Mouse (Mus musculus): ENCODE data around the gene Mymk. TPM values are rescaled to one million over a fixed set of nuclear protein-coding genes. Genes with fewer than 3 reads are reported as not detected.

Gene Mymk
- polyA plus RNA-seq, 1 experiment from 2014 or later = 0.17 TPM

DNA sequence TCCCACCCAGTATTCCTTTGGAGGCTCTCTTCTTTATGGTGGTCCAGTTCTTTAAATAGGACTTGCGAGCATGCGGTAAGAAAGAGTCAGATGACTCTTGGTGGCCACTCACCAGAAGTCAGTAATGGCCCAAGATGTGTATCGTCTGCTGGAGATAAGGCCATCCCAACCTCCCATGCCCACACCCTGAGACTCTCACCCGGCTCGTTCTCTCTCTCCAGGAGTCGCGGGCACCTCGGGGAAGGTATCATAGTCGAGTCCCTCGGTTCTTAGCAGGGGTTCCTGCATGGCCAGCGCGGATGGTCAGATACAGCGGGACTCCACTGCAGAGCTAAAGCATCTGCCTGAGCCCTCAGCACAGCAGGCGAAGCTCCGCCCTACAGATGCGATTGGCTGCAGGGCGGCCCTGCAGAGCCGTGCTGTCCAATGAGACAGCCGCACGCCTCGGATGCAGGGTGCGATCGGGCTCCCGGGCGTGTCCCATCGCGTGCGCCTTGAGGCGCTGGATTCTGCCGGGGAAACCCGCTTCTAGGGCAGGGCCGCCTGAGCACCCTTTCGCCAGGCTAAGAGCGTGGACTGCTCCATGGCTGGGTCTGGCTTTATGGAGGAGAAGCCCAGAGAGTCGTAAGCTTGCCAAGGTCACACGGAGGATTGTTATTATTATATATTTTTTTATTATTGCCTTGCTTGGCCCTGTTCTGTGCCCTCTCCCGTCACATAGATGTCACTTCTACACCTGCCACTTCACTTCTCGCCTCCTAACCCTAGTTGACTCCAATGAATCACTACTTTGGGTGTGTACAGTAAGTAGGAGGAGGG, 44.2 kb downstream of the Mymk start, which contains the start of gene Slc2a6:
Slc2a6 (minus strand) TSS at position 381 of the 819 bp plus-strand sequence.
- peak; percentile 94 for DNase-seq
- Histone ChIP-seq H3K4me3 (ENCODE audit: low read depth, low read length) (peak within 1 kb of the TSS; percentile 3), H3K9ac (0 out of 2 replicates have a peak within 1 kb of the TSS, but pooled peaks have one; percentile 5)

DNA sequence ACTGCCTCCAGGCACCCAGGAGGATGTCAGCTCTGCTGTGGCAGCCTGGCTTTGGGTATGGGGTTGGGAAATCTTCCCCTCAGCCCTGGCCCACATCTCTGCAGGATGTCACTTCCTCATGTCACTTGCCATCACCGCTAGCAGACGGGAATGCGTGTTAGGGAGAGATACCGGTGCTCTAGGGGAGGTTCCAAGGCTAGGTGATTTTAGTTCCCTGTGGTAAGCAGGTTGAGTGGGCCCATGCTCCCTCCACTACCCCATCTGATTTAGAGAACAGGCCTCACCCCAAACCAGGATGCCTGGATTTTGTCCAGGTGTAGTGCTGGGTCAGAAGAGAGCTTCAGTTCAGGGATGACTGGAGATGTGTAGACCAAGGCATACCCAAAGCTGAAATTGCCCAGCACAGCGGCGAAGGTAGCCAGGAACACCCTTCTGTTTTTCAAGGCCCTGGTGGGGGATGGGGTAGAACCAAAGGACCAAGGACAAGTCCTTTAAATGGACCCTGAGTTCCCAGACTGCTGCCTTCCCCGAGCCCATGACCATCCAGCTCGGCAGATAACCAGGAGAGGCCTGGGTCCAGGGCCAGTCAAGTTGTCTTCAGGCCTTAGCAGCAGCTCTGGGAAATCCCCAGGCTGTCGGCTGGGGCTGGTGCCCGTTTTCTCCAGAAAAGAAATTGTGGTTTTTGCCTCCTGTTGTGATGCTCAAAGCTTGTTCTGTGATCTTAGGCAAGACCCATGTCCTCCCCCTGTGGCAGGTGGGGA, 44.9 kb downstream of the Mymk start:
- Histone ChIP-seq H3K9ac (no peak overlapping the region), H3K27ac (ENCODE audit: low read depth) (no peak overlapping the region), H3K9me3 (ENCODE audit: low read depth, low read length) (no peaks in the 10 kb centered on the region), H3K36me3 (ENCODE audit: insufficient read depth) (no peaks in the 10 kb centered on the region), H3K27me3 (ENCODE audit: insufficient read depth, low read length) (0 out of 2 replicates have a peak, but pooled peaks cover 8% of the 10 kb centered on the region), H3K4me1 (ENCODE audit: insufficient read depth) (peaks cover 3% of the 10 kb centered on the region; the same call in 1 of the 2 replicates), H3K4me2 (no peak overlapping the region; the same call in 1 of the 2 replicates), H3K4me3 (ENCODE audit: low read depth, low read length) (no peak overlapping the region)
- WGBS = 64% methylated on average over 10 of the region's 10 CpGs
- ATAC-seq (ENCODE audit: insufficient read depth) (no peak), DNase-seq (no peak)
- TF ChIP-seq CTCF (IDR thresholded peaks at IDR 0.05; ENCODE audit: low read depth) = no peak

More for the DNA sequence above, 44.2 kb downstream of the Mymk start, which contains the start of gene Slc2a6:
- ATAC-seq (ENCODE audit: insufficient read depth) = peak; percentile 99
- H3K9me3 ChIP-seq (ENCODE audit: low read depth, low read length) = no peaks in the 10 kb centered on the region
- H3K27ac ChIP-seq (ENCODE audit: low read depth) = no peak within 1 kb of the TSS
- no peaks in the 10 kb centered on the region for H3K36me3 ChIP-seq (ENCODE audit: insufficient read depth)
- H3K27me3 ChIP-seq (ENCODE audit: insufficient read depth, low read length) = 0 out of 2 replicates have a peak, but pooled peaks cover 8% of the 10 kb centered on the region
- peak within 1 kb of the TSS; percentile 50 for H3K4me2 ChIP-seq
- H3K4me1 ChIP-seq (ENCODE audit: insufficient read depth) = peaks cover 3% of the 10 kb centered on the region; the same call in 1 of the 2 replicates
- no peak for TF ChIP-seq CTCF (IDR thresholded peaks at IDR 0.05; ENCODE audit: low read depth)
- 2% methylated on average over 38 of the region's 38 CpGs for WGBS

DNA sequence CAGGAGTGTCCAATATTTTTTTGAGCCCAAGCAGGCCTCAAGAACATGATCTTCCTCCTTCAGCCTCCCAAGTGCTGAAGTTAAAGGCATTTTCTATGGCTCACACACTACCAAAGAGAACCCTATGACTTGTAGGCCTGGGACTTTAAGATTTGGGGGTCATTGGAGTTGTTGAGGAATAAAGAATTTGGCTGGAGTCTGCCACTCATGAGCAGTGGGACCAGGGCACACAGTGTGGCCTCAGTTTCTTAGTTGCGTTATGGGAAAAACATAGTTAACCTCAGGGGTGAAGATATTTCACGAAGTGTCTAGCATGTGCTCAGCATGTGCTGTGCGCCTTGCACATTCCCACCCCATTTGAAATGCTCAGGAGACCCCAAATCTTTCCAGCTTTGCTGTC, 45.6 kb downstream of the Mymk start:
- Histone ChIP-seq H3K27me3 (ENCODE audit: insufficient read depth, low read length) (0 out of 2 replicates have a peak, but pooled peaks cover 8% of the 10 kb centered on the region), H3K4me1 (ENCODE audit: insufficient read depth) (peaks cover 3% of the 10 kb centered on the region; the same call in 1 of the 2 replicates), H3K4me3 (ENCODE audit: low read depth, low read length) (no peak overlapping the region), H3K9me3 (ENCODE audit: low read depth, low read length) (no peaks in the 10 kb centered on the region), H3K27ac (ENCODE audit: low read depth) (no peak overlapping the region), H3K4me2 (no peak overlapping the region), H3K9ac (no peak overlapping the region), H3K36me3 (ENCODE audit: insufficient read depth) (no peaks in the 10 kb centered on the region)
- no peak for TF ChIP-seq CTCF (IDR thresholded peaks at IDR 0.05; ENCODE audit: low read depth)
- DNase-seq (no peak), ATAC-seq (ENCODE audit: insufficient read depth) (no peak)
- WGBS = 83% methylated on average over 3 of the region's 3 CpGs

DNA sequence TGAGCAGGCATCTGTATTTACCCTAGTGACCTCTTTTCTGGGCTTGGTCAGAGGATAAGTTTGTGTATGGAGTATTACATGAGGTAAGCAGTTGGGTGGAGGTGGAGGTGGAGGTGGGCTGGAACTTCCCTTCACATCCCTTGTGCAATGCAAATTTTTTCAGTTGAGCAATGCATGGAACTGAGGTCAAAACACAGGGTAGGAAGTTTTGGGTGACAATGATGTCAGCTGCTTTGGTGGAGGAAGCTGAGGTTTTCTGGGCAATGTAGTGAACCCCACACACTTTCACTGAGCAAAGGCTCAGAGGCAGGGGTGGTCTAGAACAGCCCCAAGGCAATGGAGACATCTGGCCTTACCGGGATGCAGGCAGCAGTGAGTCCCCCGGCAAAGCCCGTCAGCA, 46.4 kb downstream of the Mymk start:
- WGBS = 78% methylated on average over 3 of the region's 3 CpGs
- Histone ChIP-seq H3K27ac (ENCODE audit: low read depth) (no peak overlapping the region), H3K4me2 (no peak overlapping the region), H3K4me3 (ENCODE audit: low read depth, low read length) (no peak overlapping the region), H3K27me3 (ENCODE audit: insufficient read depth, low read length) (0 out of 2 replicates have a peak, but pooled peaks cover 8% of the 10 kb centered on the region), H3K36me3 (ENCODE audit: insufficient read depth) (no peaks in the 10 kb centered on the region), H3K9me3 (ENCODE audit: low read depth, low read length) (no peaks in the 10 kb centered on the region), H3K9ac (no peak overlapping the region), H3K4me1 (ENCODE audit: insufficient read depth) (peaks cover 3% of the 10 kb centered on the region; the same call in 1 of the 2 replicates)
- ATAC-seq (ENCODE audit: insufficient read depth) (no peak), DNase-seq (no peak)
- no peak for TF ChIP-seq CTCF (IDR thresholded peaks at IDR 0.05; ENCODE audit: low read depth)

DNA sequence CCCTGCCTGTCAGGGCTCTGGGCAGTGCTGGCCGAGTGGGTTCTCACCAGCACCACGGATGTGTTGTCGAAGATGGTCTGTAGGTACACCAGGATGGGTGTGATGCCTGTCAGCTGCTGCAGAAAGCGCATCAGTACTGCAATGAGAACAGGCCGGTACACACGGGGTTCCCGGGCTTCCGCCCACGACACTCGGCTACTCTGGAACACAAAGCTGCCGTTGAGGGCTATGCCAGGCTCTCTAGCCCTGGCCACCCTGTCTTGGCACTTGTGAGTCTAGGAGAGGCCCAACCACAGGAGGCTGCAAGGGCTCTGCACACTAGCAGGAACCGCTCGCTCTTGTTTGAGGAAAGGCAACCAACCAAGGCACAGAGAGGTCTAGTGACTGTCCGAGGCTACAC, 47.8 kb downstream of the Mymk start:
- no peak overlapping the region for H3K4me3 ChIP-seq (ENCODE audit: low read depth, low read length)
- ATAC-seq (ENCODE audit: insufficient read depth) = no peak
- WGBS = 78% methylated on average over 14 of the region's 14 CpGs

DNA sequence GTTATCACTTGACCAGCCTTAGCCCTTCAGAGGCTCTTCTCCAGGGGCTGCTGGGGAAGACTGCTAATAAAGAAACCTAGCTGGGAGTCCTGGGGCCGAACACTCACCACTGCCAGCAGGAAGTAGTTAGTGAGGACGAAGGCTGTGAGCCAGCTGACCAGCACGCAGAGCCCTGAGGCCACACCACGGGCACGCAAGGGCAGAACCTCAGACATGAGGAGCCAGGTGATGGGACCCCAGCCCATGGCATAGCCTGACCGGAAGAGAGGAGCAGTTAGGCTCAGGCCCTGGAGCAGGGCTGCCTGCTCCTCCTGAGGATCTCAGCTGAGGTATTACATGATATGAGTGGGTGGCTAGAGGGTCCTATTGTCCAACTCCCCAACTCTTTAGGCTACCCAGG, 49.4 kb downstream of the Mymk start:
- Histone ChIP-seq H3K27ac (ENCODE audit: low read depth) (no peak overlapping the region), H3K9me3 (ENCODE audit: low read depth, low read length) (no peaks in the 10 kb centered on the region), H3K4me3 (ENCODE audit: low read depth, low read length) (no peak overlapping the region), H3K4me1 (ENCODE audit: insufficient read depth) (no peaks in the 10 kb centered on the region), H3K36me3 (ENCODE audit: insufficient read depth) (peaks cover 22% of the 10 kb centered on the region), H3K27me3 (ENCODE audit: insufficient read depth, low read length) (0 out of 2 replicates have a peak, but pooled peaks cover 3% of the 10 kb centered on the region), H3K4me2 (no peak overlapping the region), H3K9ac (no peak overlapping the region)
- DNase-seq (no peak), ATAC-seq (ENCODE audit: insufficient read depth) (no peak)
- no peak for TF ChIP-seq CTCF (IDR thresholded peaks at IDR 0.05; ENCODE audit: low read depth)
- 69% methylated on average over 6 of the region's 6 CpGs for WGBS

More for the DNA sequence above, 47.8 kb downstream of the Mymk start:
- no peak for DNase-seq
- H3K9me3 ChIP-seq (ENCODE audit: low read depth, low read length) = no peaks in the 10 kb centered on the region
- H3K4me1 ChIP-seq (ENCODE audit: insufficient read depth) = peaks cover 3% of the 10 kb centered on the region; the same call in 1 of the 2 replicates
- no peak for TF ChIP-seq CTCF (IDR thresholded peaks at IDR 0.05; ENCODE audit: low read depth)
- H3K4me2 ChIP-seq = no peak overlapping the region
- no peak overlapping the region for H3K9ac ChIP-seq
- H3K27me3 ChIP-seq (ENCODE audit: insufficient read depth, low read length) = 0 out of 2 replicates have a peak, but pooled peaks cover 8% of the 10 kb centered on the region
- H3K36me3 ChIP-seq (ENCODE audit: insufficient read depth) = peaks cover 7% of the 10 kb centered on the region
- H3K27ac ChIP-seq (ENCODE audit: low read depth) = no peak overlapping the region

Data from lung, embryonic 14.5 days (tissue).